In the genomic region with DNA sequence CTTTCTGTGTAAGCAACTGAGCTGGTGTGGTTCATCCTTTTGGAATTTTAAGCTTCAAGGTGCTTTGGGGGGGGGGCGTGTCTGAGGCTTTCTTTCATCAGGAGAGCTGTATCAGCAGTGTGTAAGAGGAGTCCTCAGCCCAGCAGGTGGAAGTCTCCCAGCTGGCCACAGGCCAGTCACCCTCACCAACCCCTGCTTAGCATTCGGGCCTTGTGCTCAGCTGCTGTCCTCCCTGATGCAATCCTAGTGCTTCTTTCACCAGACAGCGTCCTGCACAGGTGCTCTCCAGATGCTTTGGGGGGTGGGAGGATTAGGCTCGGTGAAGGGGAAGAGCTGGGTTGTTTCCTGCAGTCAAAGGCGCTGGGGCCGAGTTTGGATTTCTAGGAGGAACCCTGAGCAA, we compare ENCODE assay signal across 17 mouse cellular contexts. TPM values are rescaled to one million over a fixed set of nuclear protein-coding genes. Genes with fewer than 3 reads are reported as not detected.
A peak's percentile ranks its signal among the peaks of the same experiment; 100 is the strongest.
DNase-seq lines count a peak whose midpoint lies in the region; ATAC-seq and TF ChIP-seq lines count a peak whose summit lies in the region.
"Had no signal": no experiment of that assay in that cellular context is flagged by ENCODE, and none has a peak within 500 bp of the region (broad histone marks: within the 10 kb centered on the region; RNA-seq: fewer than 3 reads in every experiment).

No protein-coding gene starts in this region.

- WGBS in lung, embryonic 14.5 days = 18% methylated on average over 6 of the region's 6 CpGs
- 47% methylated on average over 6 of the region's 6 CpGs for WGBS in lung, adult 2 months
- WGBS in stomach, embryonic 14.5 days = 20% methylated on average over 6 of the region's 6 CpGs

- peaks cover 25% of the 10 kb centered on the region for H3K27me3 ChIP-seq in lung, embryonic 14.5 days (ENCODE audit: insufficient read depth, low read length)
- no peaks in the 10 kb centered on the region for H3K27me3 ChIP-seq in stomach, embryonic 14.5 days (ENCODE audit: control insufficient read depth, insufficient read depth, low read length)

- no peak for TF ChIP-seq POLR2A in lung, adult 2 months (IDR thresholded peaks at IDR 0.05; ENCODE audit: borderline replicate concordance, extremely low read depth, low read depth, low read length)

- no peak for TF ChIP-seq CTCF in lung, embryonic 14.5 days (IDR thresholded peaks at IDR 0.05; ENCODE audit: low read depth)
- TF ChIP-seq CTCF in lung, adult 2 months (IDR thresholded peaks at IDR 0.05; ENCODE audit: insufficient read depth, low read length) = no peak

- peak; percentile 48; the same call in 1 of the 2 replicates for ATAC-seq in lung, embryonic 14.5 days (ENCODE audit: insufficient read depth)
- no peak for ATAC-seq in stomach, embryonic 14.5 days (ENCODE audit: insufficient number of reproducible peaks, insufficient read depth, low FRiP score, low read depth)
- ATAC-seq: inflammation-experienced regulatory T-cells, adult 6 months had no signal

- no peak overlapping the region for H3K4me3 ChIP-seq in lung, embryonic 14.5 days (ENCODE audit: low read depth, low read length)
- H3K4me3 ChIP-seq in lung, adult 2 months (replicated peaks; ENCODE audit: extremely low read depth, low read depth, low read length) = no peak overlapping the region
- H3K4me3 ChIP-seq in stomach, embryonic 14.5 days (ENCODE audit: low read depth, low read length) = no peak overlapping the region
- H3K4me3 ChIP-seq: heart, embryonic 15.5 days; midbrain, embryonic 12.5 days; neural tube, embryonic 13.5 days had no signal

- no peak overlapping the region for H3K9ac ChIP-seq in lung, embryonic 14.5 days
- no peak overlapping the region for H3K9ac ChIP-seq in stomach, embryonic 14.5 days (replicated peaks; ENCODE audit: low read depth, low read length)
- H3K9ac ChIP-seq: heart, embryonic 15.5 days; midbrain, embryonic 12.5 days; neural tube, embryonic 13.5 days had no signal

- H3K4me2 ChIP-seq in lung, embryonic 14.5 days = no peak overlapping the region
- no peak overlapping the region for H3K4me2 ChIP-seq in stomach, embryonic 14.5 days (replicated peaks; ENCODE audit: low read depth, low read length)
- H3K4me2 ChIP-seq: heart, embryonic 15.5 days; midbrain, embryonic 12.5 days; neural tube, embryonic 13.5 days had no signal

- no peaks in the 10 kb centered on the region for H3K36me3 ChIP-seq in lung, embryonic 14.5 days (ENCODE audit: insufficient read depth)
- no peaks in the 10 kb centered on the region for H3K36me3 ChIP-seq in stomach, embryonic 14.5 days (ENCODE audit: control insufficient read depth, insufficient read depth, low read length)
- H3K36me3 ChIP-seq: heart, embryonic 15.5 days; midbrain, embryonic 12.5 days; neural tube, embryonic 13.5 days had no signal

- peak; percentile 39 for DNase-seq in gastrocnemius, adult 18-20 months (ENCODE audit: low spot score)
- DNase-seq in gastrocnemius, postnatal 36 days = no peak
- DNase-seq in lung, embryonic 14.5 days = no peak
- no peak for DNase-seq in lung, adult 2 months
- peak; percentile 29 for DNase-seq in fibroblast of lung, adult 2 months (ENCODE audit: low read depth)
- no peak for DNase-seq in layer of hippocampus, postnatal 36 days
- no peak for DNase-seq in layer of hippocampus, postnatal 10 days (ENCODE audit: low spot score in 2 of 2)
- DNase-seq: adrenal gland, postnatal 14 days; B cell, adult 2 months; embryo, embryonic 11 days; liver had no signal

- no peaks in the 10 kb centered on the region for H3K9me3 ChIP-seq in lung, embryonic 14.5 days (ENCODE audit: low read depth, low read length)
- H3K9me3 ChIP-seq in stomach, embryonic 14.5 days (ENCODE audit: control insufficient read depth, low read depth, low read length) = no peaks in the 10 kb centered on the region
- H3K9me3 ChIP-seq: heart, embryonic 15.5 days; midbrain, embryonic 12.5 days; neural tube, embryonic 13.5 days had no signal

- H3K27ac ChIP-seq in lung, embryonic 14.5 days (ENCODE audit: low read depth) = no peak overlapping the region
- H3K27ac ChIP-seq in stomach, embryonic 14.5 days (ENCODE audit: low read length) = peak overlapping the region; percentile 7; the same call in 1 of the 2 replicates
- H3K27ac ChIP-seq: heart, embryonic 15.5 days; midbrain, embryonic 12.5 days; neural tube, embryonic 13.5 days had no signal

- no peaks in the 10 kb centered on the region for H3K4me1 ChIP-seq in lung, embryonic 14.5 days (ENCODE audit: insufficient read depth)
- no peaks in the 10 kb centered on the region for H3K4me1 ChIP-seq in lung, adult 2 months (ENCODE audit: control insufficient read depth, insufficient read depth, low read length)
- peaks cover 6% of the 10 kb centered on the region; the same call in 1 of the 2 replicates for H3K4me1 ChIP-seq in stomach, embryonic 14.5 days (ENCODE audit: control insufficient read depth, insufficient read depth, low read length)
- H3K4me1 ChIP-seq: midbrain, embryonic 12.5 days had no signal

- intact Hi-C loops in gastrocnemius, postnatal 36 days (cut with DNase I) = loop anchor here (5.0 kb wide), 1 partner anchor 51 kb away; the partner anchor contains the start of gene Fut2

RNA-seq across cellular contexts. Expression of gene Fut1, which starts 0.8 kb away (rescaled TPM):
- total RNA-seq in gastrocnemius, adult 18-20 months (2021) = not detected
- total RNA-seq in gastrocnemius, postnatal 36 days (2021) = not detected
- 0.13 and 0.58 TPM in 2 replicates for polyA plus RNA-seq in lung, embryonic 14.5 days (2014; fragmentation: Nextera tagmentation; extraction: Ambion mirVana)
- 0.78 TPM in 1 of 2 replicates, not detected in the other for polyA plus RNA-seq in lung, adult 2 months (2012; rRNA removed)
- polyA plus RNA-seq in stomach, embryonic 14.5 days (2014; fragmentation: Nextera tagmentation; extraction: Ambion mirVana) = 0.63 and 0.78 TPM in 2 replicates
- not detected for total RNA-seq in layer of hippocampus, postnatal 36 days (2021)
- under 1 TPM; 0.20 to 0.71 TPM for total RNA-seq in layer of hippocampus, postnatal 10 days (2021)
- total RNA-seq: layer of hippocampus, postnatal 14 days had no signal
- polyA plus RNA-seq: inflammation-experienced regulatory T-cells, adult 6 months; midbrain, embryonic 12.5 days; neural tube, embryonic 13.5 days had no signal

RNA-seq across cellular contexts. Expression of gene Fgf21, which starts 1.0 kb away (rescaled TPM):
- total RNA-seq in gastrocnemius, adult 18-20 months (2021) = not detected
- not detected for total RNA-seq in gastrocnemius, postnatal 36 days (2021)
- polyA plus RNA-seq in lung, embryonic 14.5 days (2014; fragmentation: Nextera tagmentation; extraction: Ambion mirVana) = not detected in 2 replicates
- polyA plus RNA-seq in lung, adult 2 months (2012; rRNA removed) = not detected in 2 replicates
- polyA plus RNA-seq in stomach, embryonic 14.5 days (2014; fragmentation: Nextera tagmentation; extraction: Ambion mirVana) = 0.36 and 0.55 TPM in 2 replicates
- not detected for total RNA-seq in layer of hippocampus, postnatal 36 days (2021)
- total RNA-seq in layer of hippocampus, postnatal 10 days (2021) = not detected
- total RNA-seq: layer of hippocampus, postnatal 14 days had no signal
- polyA plus RNA-seq: inflammation-experienced regulatory T-cells, adult 6 months; midbrain, embryonic 12.5 days; neural tube, embryonic 13.5 days had no signal

RNA-seq across cellular contexts. Expression of gene Izumo1, which starts 5.3 kb away (rescaled TPM):
- total RNA-seq in gastrocnemius, adult 18-20 months (2021) = not detected
- not detected for total RNA-seq in gastrocnemius, postnatal 36 days (2021)
- polyA plus RNA-seq in lung, embryonic 14.5 days (2014; fragmentation: Nextera tagmentation; extraction: Ambion mirVana) = 0.28 and 0.35 TPM in 2 replicates
- 1.7 and 2.0 TPM in 2 replicates for polyA plus RNA-seq in lung, adult 2 months (2012; rRNA removed)
- 0.23 and 0.62 TPM in 2 replicates for polyA plus RNA-seq in stomach, embryonic 14.5 days (2014; fragmentation: Nextera tagmentation; extraction: Ambion mirVana)
- not detected for total RNA-seq in layer of hippocampus, postnatal 36 days (2021)
- not detected for total RNA-seq in layer of hippocampus, postnatal 10 days (2021)
- polyA plus RNA-seq: inflammation-experienced regulatory T-cells, adult 6 months had no signal

RNA-seq across cellular contexts. Expression of gene Rasip1, which starts 11.0 kb away (rescaled TPM):
- 1 to 10 TPM; 5.5 to 8.5 TPM for total RNA-seq in gastrocnemius, adult 18-20 months (2021)
- total RNA-seq in gastrocnemius, postnatal 36 days (2021) = 1 to 10 TPM; 6.9 to 7.0 TPM
- polyA plus RNA-seq in lung, embryonic 14.5 days (2014; fragmentation: Nextera tagmentation; extraction: Ambion mirVana) = 29.4 and 35.3 TPM in 2 replicates
- polyA plus RNA-seq in lung, adult 2 months (2012; rRNA removed) = 139 and 181 TPM in 2 replicates
- 6.2 and 7.8 TPM in 2 replicates for polyA plus RNA-seq in stomach, embryonic 14.5 days (2014; fragmentation: Nextera tagmentation; extraction: Ambion mirVana)
- 1 to 10 TPM; 6.1 to 6.6 TPM for total RNA-seq in layer of hippocampus, postnatal 36 days (2021)
- total RNA-seq in layer of hippocampus, postnatal 10 days (2021) = 10 to 100 TPM; 13.9 to 14.5 TPM

RNA-seq across cellular contexts. Expression of gene Mamstr, which starts 23.5 kb away (rescaled TPM):
- 10 to 100 TPM; 17.6 to 18.7 TPM for total RNA-seq in gastrocnemius, adult 18-20 months (2021)
- total RNA-seq in gastrocnemius, postnatal 36 days (2021) = 10 to 100 TPM; 45.7 to 49.7 TPM
- 8.1 and 9.2 TPM in 2 replicates for polyA plus RNA-seq in lung, embryonic 14.5 days (2014; fragmentation: Nextera tagmentation; extraction: Ambion mirVana)
- polyA plus RNA-seq in lung, adult 2 months (2012; rRNA removed) = 8.6 and 13.2 TPM in 2 replicates
- 7.2 TPM in 2 replicates for polyA plus RNA-seq in stomach, embryonic 14.5 days (2014; fragmentation: Nextera tagmentation; extraction: Ambion mirVana)
- total RNA-seq in layer of hippocampus, postnatal 36 days (2021) = 1 to 10 TPM; 2.3 to 2.8 TPM
- total RNA-seq in layer of hippocampus, postnatal 10 days (2021) = 1 to 10 TPM; 1.7 TPM
- polyA plus RNA-seq: inflammation-experienced regulatory T-cells, adult 6 months had no signal

Comparison
In these comparisons a context has a peak if more than half of its experiments do, and no peak if none do; other contexts are left out.
1. DNase-seq: peak in gastrocnemius, adult 18-20 months (single experiment) and fibroblast of lung, adult 2 months (single experiment); none in gastrocnemius, postnatal 36 days (0 of 2), lung, embryonic 14.5 days (single experiment), lung, adult 2 months (single experiment), layer of hippocampus, postnatal 36 days (0 of 2) and layer of hippocampus, postnatal 10 days (0 of 2).